Mouse (Mus musculus) stomach, embryonic 16.5 days (tissue): ENCODE results near the gene Cx3cl1. TPM values are rescaled to one million over a fixed set of nuclear protein-coding genes. Genes with fewer than 3 reads are reported as not detected.

ENCODE experiments used
- ATAC-seq: fragments of 200-750 bp; cut with Nextera tagmentation; 2 replicates; pipeline ENCODE4 v1.8.0; 2017; ENCODE audit warnings: moderate number of reproducible peaks, moderate TSS enrichment; ENCODE audit not compliant: insufficient read depth, low FRiP score
- H3K27ac ChIP-seq: fragments of 300-500 bp; sonication (generic); 2 replicates; pipeline ENCODE4 v1.5.1; 2014; ENCODE audit warnings: low read length
- H3K27me3 ChIP-seq: fragments of 300-500 bp; sonication (generic); 2 replicates; pipeline ENCODE4 v1.6.1; 2014; ENCODE audit warnings: low read length, control low read depth, mixed read lengths; ENCODE audit not compliant: control insufficient read depth, insufficient read depth
- H3K36me3 ChIP-seq: fragments of 300-500 bp; sonication (generic); 2 replicates; pipeline ENCODE4 v1.6.1; 2014; ENCODE audit warnings: low read length; ENCODE audit not compliant: control insufficient read depth, insufficient read depth
- H3K4me1 ChIP-seq: fragments of 300-500 bp; sonication (generic); 2 replicates; pipeline ENCODE4 v1.6.1; 2014; ENCODE audit warnings: low read length, control low read depth, mixed read lengths; ENCODE audit not compliant: control insufficient read depth, insufficient read depth
- H3K4me2 ChIP-seq: fragments of 300-500 bp; sonication (generic); 2 replicates; pipeline ENCODE4 v1.6.1; 2014; ENCODE audit warnings: low read depth, low read length, mixed read lengths
- H3K4me3 ChIP-seq: fragments of 300-500 bp; sonication (generic); replicated peaks from 2 replicates; pipeline ENCODE4 v1.5.1; 2014; ENCODE audit warnings: mild to moderate bottlenecking, low read length
- H3K9ac ChIP-seq: fragments of 300-500 bp; sonication (generic); 2 replicates; pipeline ENCODE4 v1.6.1; 2014; ENCODE audit warnings: low read length
- H3K9me3 ChIP-seq: fragments of 300-500 bp; sonication (generic); replicated peaks from 2 replicates; pipeline ENCODE4 v1.6.1; 2016; ENCODE audit warnings: low read length, control low read depth; ENCODE audit not compliant: control insufficient read depth
- WGBS: fragments of 180-500 bp; shearing (Covaris S2); extraction: QIAGEN DNeasy Blood & Tissue Kit; methylation state at CpG from one replicate; pipeline ENCODE4 v1.1.7; 2014; 5-methylcytosine and 5-hydroxymethylcytosine counted together
- polyA plus RNA-seq: library from polyadenylated mRNA; unstranded; fragments of >200 nt; fragmentation: Nextera tagmentation; extraction: Ambion mirVana; gene quantifications from 2 replicates; pipeline ENCODE4 v1.2.1, GENCODE M21; 2015

Cx3cl1 gene
- 11.6 and 16.4 TPM in 2 replicates for polyA plus RNA-seq

DNA sequence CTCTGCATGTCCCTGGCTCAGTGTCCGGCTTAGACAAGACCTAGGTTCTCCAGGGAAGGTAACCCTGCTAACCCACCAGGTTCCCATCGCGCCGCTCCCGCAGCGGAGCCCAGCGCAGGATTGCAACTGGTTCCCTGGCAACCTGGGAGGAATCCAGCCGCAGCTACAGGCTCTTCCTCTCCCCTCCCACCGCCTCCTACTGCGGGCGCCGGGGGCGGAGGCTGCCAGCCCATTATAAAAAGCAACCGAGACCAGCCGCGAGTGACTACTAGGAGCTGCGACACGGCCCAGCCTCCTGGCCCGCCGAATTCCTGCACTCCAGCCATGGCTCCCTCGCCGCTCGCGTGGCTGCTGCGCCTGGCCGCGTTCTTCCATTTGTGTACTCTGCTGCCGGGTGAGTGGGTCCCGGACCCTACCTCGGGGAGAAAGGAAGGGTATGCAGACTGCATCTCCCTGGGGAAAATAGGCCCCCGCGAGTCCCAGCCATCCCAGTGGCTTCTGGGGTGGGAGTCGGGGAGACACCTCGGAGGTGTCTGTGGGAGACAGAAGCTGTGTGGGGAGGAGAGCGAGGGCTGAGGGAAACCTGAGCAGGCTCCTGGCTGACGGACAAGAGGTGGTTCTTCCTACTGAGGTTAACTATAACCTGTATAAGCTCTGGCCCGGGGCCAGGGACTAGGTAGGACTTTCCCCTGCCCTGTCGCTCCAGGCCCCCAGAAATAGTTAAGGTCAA lies at the start of gene Cx3cl1:
Cx3cl1 (plus strand) TSS at position 69 of the 730 bp plus-strand sequence.
- H3K27me3 ChIP-seq: peaks cover 13% of the 10 kb centered on the region
- 2% methylated on average over 38 of the region's 38 CpGs for WGBS
- no peaks in the 10 kb centered on the region for H3K36me3 ChIP-seq
- no peaks in the 10 kb centered on the region for H3K9me3 ChIP-seq
- ATAC-seq: peak; percentile 73
- peak within 1 kb of the TSS; percentile 81 for H3K9ac ChIP-seq
- peak within 1 kb of the TSS; percentile 59 for H3K4me3 ChIP-seq
- peaks cover 11% of the 10 kb centered on the region for H3K4me1 ChIP-seq
- peak within 1 kb of the TSS; percentile 90 for H3K4me2 ChIP-seq
- H3K27ac ChIP-seq: peak within 1 kb of the TSS; percentile 60

DNA sequence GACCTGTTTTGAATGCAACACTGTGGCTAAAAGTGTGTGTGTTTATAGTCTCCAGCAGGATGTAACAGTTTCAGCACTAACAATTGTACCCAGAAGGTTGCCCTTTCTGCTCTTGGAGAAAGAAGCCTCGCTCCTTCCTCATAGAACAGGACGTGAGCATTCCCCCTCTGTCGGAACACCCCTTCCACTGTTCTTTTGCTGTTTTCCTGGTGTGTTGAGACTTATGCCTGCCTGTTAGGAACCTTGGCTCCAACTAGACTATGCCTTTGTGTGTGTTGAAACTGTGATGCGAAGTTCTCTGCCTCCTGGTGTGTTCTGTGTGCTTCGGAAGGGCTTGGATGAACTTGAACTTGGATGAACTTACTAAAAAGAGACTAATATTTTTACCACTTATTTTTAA lies 45.8 kb upstream of the Cx3cl1 start:
- no peaks in the 10 kb centered on the region for H3K9me3 ChIP-seq
- ATAC-seq: no peak
- WGBS: 79% methylated on average over 5 of the region's 5 CpGs
- H3K9ac ChIP-seq: no peak overlapping the region
- H3K4me1 ChIP-seq: no peaks in the 10 kb centered on the region
- no peak overlapping the region for H3K4me3 ChIP-seq
- H3K4me2 ChIP-seq: no peak overlapping the region
- H3K27ac ChIP-seq: no peak overlapping the region
- H3K27me3 ChIP-seq: no peaks in the 10 kb centered on the region
- H3K36me3 ChIP-seq: no peaks in the 10 kb centered on the region

DNA sequence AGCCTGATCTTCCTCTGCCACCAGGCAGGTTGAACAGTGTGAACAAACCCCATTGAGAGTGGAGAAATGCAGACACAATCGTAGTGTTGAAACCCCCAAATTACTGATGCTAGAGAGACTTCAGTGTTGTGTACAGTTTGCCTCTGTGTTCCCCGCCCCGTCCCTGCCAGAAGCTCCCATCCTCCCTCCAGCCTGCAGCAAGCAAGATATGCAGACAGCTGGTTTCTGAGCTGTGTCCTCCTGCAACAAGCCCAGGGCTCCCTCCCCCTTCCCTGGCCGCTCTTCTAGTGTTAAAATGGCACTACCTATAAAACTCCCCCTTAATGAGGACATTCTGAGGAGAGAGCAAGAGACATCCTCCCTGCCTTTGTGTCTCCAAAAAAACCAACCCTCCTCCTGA lies 42.5 kb upstream of the Cx3cl1 start:
- Histone ChIP-seq H3K4me1 (no peaks in the 10 kb centered on the region; the same call in 1 of the 2 replicates), H3K9me3 (no peaks in the 10 kb centered on the region), H3K9ac (no peak overlapping the region), H3K4me3 (no peak overlapping the region), H3K4me2 (no peak overlapping the region), H3K27ac (peak overlapping the region; percentile 69), H3K27me3 (no peaks in the 10 kb centered on the region), H3K36me3 (no peaks in the 10 kb centered on the region)
- WGBS: 40% methylated on average over 4 of the region's 4 CpGs
- ATAC-seq: peak; percentile 37; the same call in 1 of the 2 replicates

GRCm38 (mm10) chr8:94733821-94734465 lies 37.9 kb upstream of the Cx3cl1 start:
- H3K9ac ChIP-seq: no peak overlapping the region
- no peak overlapping the region for H3K4me3 ChIP-seq
- H3K4me1 ChIP-seq: peaks cover 4% of the 10 kb centered on the region
- H3K4me2 ChIP-seq: no peak overlapping the region
- 63% methylated on average over 5 of the region's 5 CpGs for WGBS
- H3K27ac ChIP-seq: no peak overlapping the region
- H3K27me3 ChIP-seq: no peaks in the 10 kb centered on the region
- no peaks in the 10 kb centered on the region for H3K36me3 ChIP-seq
- no peaks in the 10 kb centered on the region for H3K9me3 ChIP-seq
- peak; percentile 63; the same call in 1 of the 2 replicates for ATAC-seq

GRCm38 (mm10) chr8:94734735-94735350 lies 37.0 kb upstream of the Cx3cl1 start:
- H3K36me3 ChIP-seq: no peaks in the 10 kb centered on the region
- H3K27ac ChIP-seq: no peak overlapping the region
- H3K4me2 ChIP-seq: no peak overlapping the region
- no peak for ATAC-seq
- H3K4me3 ChIP-seq: no peak overlapping the region
- 82% methylated on average over 7 of the region's 7 CpGs for WGBS
- no peaks in the 10 kb centered on the region for H3K9me3 ChIP-seq
- no peak overlapping the region for H3K9ac ChIP-seq
- peaks cover 4% of the 10 kb centered on the region for H3K4me1 ChIP-seq
- H3K27me3 ChIP-seq: no peaks in the 10 kb centered on the region

GRCm38 (mm10) chr8:94735426-94736094 lies 36.2 kb upstream of the Cx3cl1 start:
- Histone ChIP-seq H3K36me3 (no peaks in the 10 kb centered on the region), H3K27ac (no peak overlapping the region), H3K9ac (0 out of 2 replicates have a peak overlapping the region, but pooled peaks have one; percentile 26), H3K27me3 (no peaks in the 10 kb centered on the region), H3K9me3 (no peaks in the 10 kb centered on the region), H3K4me1 (peaks cover 4% of the 10 kb centered on the region), H3K4me3 (no peak overlapping the region), H3K4me2 (0 out of 2 replicates have a peak overlapping the region, but pooled peaks have one; percentile 15)
- 47% methylated on average over 5 of the region's 5 CpGs for WGBS
- no peak; the same call in 1 of the 2 replicates for ATAC-seq

- WGBS: 80% methylated on average over 6 of the region's 6 CpGs
- no peak overlapping the region for H3K9ac ChIP-seq
Observed at GRCm38 (mm10) chr8:94739829-94740228, 32.0 kb upstream of the Cx3cl1 start.

GRCm38 (mm10) chr8:94740591-94740990 lies 31.2 kb upstream of the Cx3cl1 start:
- no peak overlapping the region for H3K4me3 ChIP-seq
- no peak overlapping the region for H3K4me2 ChIP-seq
- H3K27me3 ChIP-seq: no peaks in the 10 kb centered on the region
- no peaks in the 10 kb centered on the region for H3K9me3 ChIP-seq
- H3K4me1 ChIP-seq: peaks cover 4% of the 10 kb centered on the region; the same call in 1 of the 2 replicates
- WGBS: 83% methylated on average over 3 of the region's 3 CpGs
- no peaks in the 10 kb centered on the region for H3K36me3 ChIP-seq
- H3K9ac ChIP-seq: no peak overlapping the region
- ATAC-seq: no peak
- no peak overlapping the region for H3K27ac ChIP-seq

More at GRCm38 (mm10) chr8:94739829-94740228, 32.0 kb upstream of the Cx3cl1 start:
- no peak for ATAC-seq
- Histone ChIP-seq H3K4me3 (no peak overlapping the region), H3K36me3 (no peaks in the 10 kb centered on the region), H3K4me2 (no peak overlapping the region), H3K9me3 (no peaks in the 10 kb centered on the region), H3K27me3 (no peaks in the 10 kb centered on the region), H3K4me1 (peaks cover 4% of the 10 kb centered on the region; the same call in 1 of the 2 replicates), H3K27ac (no peak overlapping the region)
